Mouse (Mus musculus) heart, postnatal 25 days (tissue): ENCODE results near the gene Iscu. TPM values are rescaled to one million over a fixed set of nuclear protein-coding genes. Genes with fewer than 3 reads are reported as not detected.
A peak's percentile ranks its signal among the peaks of the same experiment; 100 is the strongest.
"Not testable (repeated sequence)": the region's sequence is repeated elsewhere in the genome, so short reads cannot be mapped to it uniquely, and the experiment has no call there.

Experiments
- DNase-seq: peaks from one replicate; pipeline ENCODE4 v3.0.0; 2022; ENCODE audit warnings: low spot score
- intact Hi-C: fragments of 180-260 bp; cut with DNase I; formaldehyde crosslinking; loops from one replicate; pipeline ENCODE4 v1.15.1; 2025
- total RNA-seq, 2 experiments: library from RNA; stranded (reverse); gene quantifications; 2 replicates each; pipeline ENCODE4 v1.2.3; 2021

The Iscu gene
- total RNA-seq, 2 experiments from 2014 or later, result 164 to 165 TPM

GRCm38 (mm10) chr5:113748556-113749331 lies 23.8 kb upstream of the Iscu start:
- intact Hi-C loops, result no loop called here
- DNase-seq, result no peak

- DNase-seq, result no peak
- intact Hi-C loops, result no loop called here
Observed at GRCm38 (mm10) chr5:113751521-113752157, 20.9 kb upstream of the Iscu start.

- intact Hi-C loops, result no loop called here
- DNase-seq, result no peak
Observed at GRCm38 (mm10) chr5:113755347-113756030, 17.1 kb upstream of the Iscu start.

GRCm38 (mm10) chr5:113761585-113761984 lies 11.0 kb upstream of the Iscu start:
- intact Hi-C loops, result no loop called here
- DNase-seq, result no peak

- DNase-seq, result no peak
- intact Hi-C loops, result no loop called here
Observed at GRCm38 (mm10) chr5:113764426-113764825, 8.1 kb upstream of the Iscu start.

GRCm38 (mm10) chr5:113765641-113766526 lies 6.7 kb upstream of the Iscu start:
- intact Hi-C loops, result no loop called here

GRCm38 (mm10) chr5:113768806-113769205 lies 3.7 kb upstream of the Iscu start:
- DNase-seq, result no peak
- intact Hi-C loops, result no loop called here

More at GRCm38 (mm10) chr5:113765641-113766526, 6.7 kb upstream of the Iscu start:
- DNase-seq, result no peak

- intact Hi-C loops, result loop anchor here (5.0 kb wide), 1 partner anchor 181 kb away; no protein-coding TSS in a partner anchor
- peak; percentile 78 for DNase-seq
Observed at GRCm38 (mm10) chr5:113771213-113772162, 1.1 kb upstream of the Iscu start.

GRCm38 (mm10) chr5:113772905-113773519 lies 464 bp downstream of the Iscu start:
- no peak for DNase-seq
- intact Hi-C loops, result loop anchor here (1.0 to 5.0 kb wide), 2 partner anchors 42 to 179 kb away; no protein-coding TSS in a partner anchor

GRCm38 (mm10) chr5:113773664-113774063 lies 1.1 kb downstream of the Iscu start:
- intact Hi-C loops, result loop anchor here (1.0 to 5.0 kb wide), 2 partner anchors 42 to 179 kb away; no protein-coding TSS in a partner anchor

GRCm38 (mm10) chr5:113775585-113775984 lies 3.0 kb downstream of the Iscu start:
- DNase-seq, result no peak
- intact Hi-C loops, result no loop called here

More at GRCm38 (mm10) chr5:113773664-113774063, 1.1 kb downstream of the Iscu start:
- peak; percentile 69 for DNase-seq

GRCm38 (mm10) chr5:113776128-113776895 lies 3.8 kb downstream of the Iscu start:
- no peak for DNase-seq
- intact Hi-C loops, result no loop called here

- no peak for DNase-seq
- intact Hi-C loops, result no loop called here
Observed at GRCm38 (mm10) chr5:113776896-113777226, 4.3 kb downstream of the Iscu start.

GRCm38 (mm10) chr5:113777728-113778127 lies 5.2 kb downstream of the Iscu start:
- DNase-seq, intact Hi-C loops: not testable (repeated sequence)

GRCm38 (mm10) chr5:113779569-113779968 lies 7.0 kb downstream of the Iscu start:
- intact Hi-C loops, result no loop called here
- DNase-seq, result no peak

GRCm38 (mm10) chr5:113780082-113780752 lies 7.7 kb downstream of the Iscu start:
- DNase-seq, result no peak
- intact Hi-C loops, result no loop called here

GRCm38 (mm10) chr5:113780763-113781162 lies 8.2 kb downstream of the Iscu start:
- DNase-seq, result no peak
- intact Hi-C loops, result no loop called here
